Comparison of ENCODE assay signal across 9 mouse cellular contexts in the genomic region with DNA sequence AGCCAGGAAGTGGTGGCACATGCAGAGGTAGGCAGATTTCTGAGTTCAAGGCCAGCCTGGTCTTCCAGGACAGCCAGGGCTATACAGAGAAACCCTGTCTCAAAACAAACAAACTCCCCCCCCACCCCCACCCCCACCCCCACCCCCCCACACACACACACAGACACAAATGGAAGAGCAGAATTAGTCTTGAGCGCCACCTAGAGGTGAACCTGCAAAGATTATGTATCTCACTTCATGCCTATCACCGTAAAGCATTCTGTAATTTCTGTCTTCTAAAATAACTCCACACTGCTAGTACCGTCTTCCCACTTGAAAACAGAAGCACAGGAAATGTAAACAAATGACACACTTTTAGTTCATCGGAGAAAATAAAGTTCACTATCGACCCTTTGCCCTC. TPM values are rescaled to one million over a fixed set of nuclear protein-coding genes. Genes with fewer than 3 reads are reported as not detected.
DNase-seq lines count a peak whose midpoint lies in the region; ATAC-seq and TF ChIP-seq lines count a peak whose summit lies in the region.
"Had no signal": no experiment of that assay in that cellular context is flagged by ENCODE, and none has a peak within 500 bp of the region (broad histone marks: within the 10 kb centered on the region; RNA-seq: fewer than 3 reads in every experiment).

No protein-coding gene starts in this region.

- intact Hi-C loops in left cerebral cortex, adult 2 months (cut with DNase I) = loop anchor here (1.0 to 10.0 kb wide), 2 partner anchors 239 to 358 kb away; no protein-coding TSS in a partner anchor

- H3K27me3 ChIP-seq in embryonic facial prominence, embryonic 10.5 days (replicated peaks; ENCODE audit: low read depth, poor library complexity, severe bottlenecking) = no peaks in the 10 kb centered on the region
- H3K27me3 ChIP-seq: Patski had no signal

- WGBS in embryonic facial prominence, embryonic 10.5 days = 58% methylated on average over 5 of the region's 5 CpGs

- ATAC-seq in megakaryocyte progenitor cell, adult 5-6 weeks (replicated peaks; ENCODE audit: poor library complexity) = peak; percentile 77
- no peak for ATAC-seq in megakaryocyte, adult 5-6 weeks (ENCODE audit: poor library complexity, severe bottlenecking)
- ATAC-seq: Patski had no signal

- no peak overlapping the region for H3K4me3 ChIP-seq in left cerebral cortex, adult 2 months
- H3K4me3 ChIP-seq in embryonic facial prominence, embryonic 10.5 days = no peak overlapping the region

- H3K4me1 ChIP-seq in embryonic facial prominence, embryonic 10.5 days = peaks cover 4% of the 10 kb centered on the region; the same call in 1 of the 2 replicates

- H3K9me3 ChIP-seq in embryonic facial prominence, embryonic 10.5 days = no peaks in the 10 kb centered on the region

- H3K27ac ChIP-seq in left cerebral cortex, adult 2 months = no peak overlapping the region
- no peak overlapping the region for H3K27ac ChIP-seq in embryonic facial prominence, embryonic 10.5 days (replicated peaks)

- H3K36me3 ChIP-seq in embryonic facial prominence, embryonic 10.5 days (replicated peaks) = peaks cover 20% of the 10 kb centered on the region

- DNase-seq in adrenal gland, postnatal 14 days = peak; percentile 69
- no peak for DNase-seq in adrenal gland, postnatal 25 days
- DNase-seq in left cerebral cortex, adult 2 months (ENCODE audit: extremely low spot score in 1 of 2, low spot score in 2 of 2) = no peak
- no peak for DNase-seq in left cerebral cortex, adult 9 months (ENCODE audit: low spot score in 2 of 2)
- peak; percentile 73 for DNase-seq in R1 (ENCODE audit: low read depth, low spot score)
- peak; percentile 30 for DNase-seq in embryonic facial prominence, embryonic 10.5 days (ENCODE audit: low spot score)

- TF ChIP-seq CTCF in left cerebral cortex, adult 2 months (IDR thresholded peaks at IDR 0.05) = peak; percentile 55

RNA-seq across cellular contexts. Expression of a gene that starts 43.2 kb away (rescaled TPM):
- total RNA-seq in adrenal gland, postnatal 14 days (2021) = 8.3 and 9.0 TPM in 2 replicates
- total RNA-seq in adrenal gland, postnatal 25 days (2021) = 12.3 and 13.6 TPM in 2 replicates
- 10 to 100 TPM; 20.1 to 21.5 TPM for total RNA-seq in left cerebral cortex, adult 2 months (2021)
- polyA plus RNA-seq in embryonic facial prominence, embryonic 10.5 days (2016; fragmentation: Nextera tagmentation; extraction: Ambion mirVana) = 11.1 and 12.1 TPM in 2 replicates
- 1.4 and 1.8 TPM in 2 replicates for total RNA-seq in megakaryocyte progenitor cell, adult 5-6 weeks (2015)
- total RNA-seq in megakaryocyte progenitor cell, adult 5-6 weeks (2017) = 1.7 and 5.0 TPM in 2 replicates
- total RNA-seq in megakaryocyte, adult 5-6 weeks (2015) = 0.36 and 0.89 TPM in 2 replicates
- total RNA-seq in megakaryocyte, adult 5-6 weeks (2017) = 0.37 and 1.6 TPM in 2 replicates

Comparison
In these comparisons a context has a peak if more than half of its experiments do, and no peak if none do; other contexts are left out.
1. DNase-seq: peak in adrenal gland, postnatal 14 days (single experiment), R1 (single experiment) and embryonic facial prominence, embryonic 10.5 days (single experiment); none in adrenal gland, postnatal 25 days (single experiment), left cerebral cortex, adult 2 months (0 of 2) and left cerebral cortex, adult 9 months (0 of 2).